Mouse (Mus musculus) spleen, adult 2 months (tissue): ENCODE measurements around the gene Dnajc3.

Source experiments
- CTCF ChIP-seq: fragments of 200-500 bp; IDR thresholded peaks from 2 replicates; pipeline ENCODE4 v1.5.1; 2011; ENCODE audit warnings: mild to moderate bottlenecking, inconsistent platforms; ENCODE audit not compliant: insufficient read depth, insufficient read length, insufficient replicate concordance; ENCODE audit errors: extremely low read depth
- POLR2A ChIP-seq: fragments of 200-500 bp; IDR thresholded peaks from 2 replicates; pipeline ENCODE4 v1.6.1; 2011; ENCODE audit warnings: low read depth, low read length, inconsistent platforms

- TF ChIP-seq CTCF, result no peak
- no peak for TF ChIP-seq POLR2A
These were observed 26.3 kb upstream of the Dnajc3 start for GRCm38 (mm10) chr14:118911521-118911920.
